Mouse (Mus musculus) adrenal gland, postnatal 14 days (tissue): ENCODE results near the gene Gns. TPM values are rescaled to one million over a fixed set of nuclear protein-coding genes. Genes with fewer than 3 reads are reported as not detected.
A peak's percentile ranks its signal among the peaks of the same experiment; 100 is the strongest.

Experiments used
- DNase-seq: peaks from one replicate; pipeline ENCODE4 v3.0.0; 2021; ENCODE audit warnings: mixed read lengths
- total RNA-seq: library from RNA; stranded (reverse); gene quantifications from 2 replicates; pipeline ENCODE4 v1.2.3, GENCODE M21; 2021

The Gns gene
- total RNA-seq, 1 experiment from 2014 or later, result 126 TPM

GRCm38 (mm10) chr10:121429981-121430682 is 65.2 kb downstream of the Gns start:
- DNase-seq, result peak; percentile 57

GRCm38 (mm10) chr10:121430764-121431540 is 66.1 kb downstream of the Gns start:
- no peak for DNase-seq

DNA sequence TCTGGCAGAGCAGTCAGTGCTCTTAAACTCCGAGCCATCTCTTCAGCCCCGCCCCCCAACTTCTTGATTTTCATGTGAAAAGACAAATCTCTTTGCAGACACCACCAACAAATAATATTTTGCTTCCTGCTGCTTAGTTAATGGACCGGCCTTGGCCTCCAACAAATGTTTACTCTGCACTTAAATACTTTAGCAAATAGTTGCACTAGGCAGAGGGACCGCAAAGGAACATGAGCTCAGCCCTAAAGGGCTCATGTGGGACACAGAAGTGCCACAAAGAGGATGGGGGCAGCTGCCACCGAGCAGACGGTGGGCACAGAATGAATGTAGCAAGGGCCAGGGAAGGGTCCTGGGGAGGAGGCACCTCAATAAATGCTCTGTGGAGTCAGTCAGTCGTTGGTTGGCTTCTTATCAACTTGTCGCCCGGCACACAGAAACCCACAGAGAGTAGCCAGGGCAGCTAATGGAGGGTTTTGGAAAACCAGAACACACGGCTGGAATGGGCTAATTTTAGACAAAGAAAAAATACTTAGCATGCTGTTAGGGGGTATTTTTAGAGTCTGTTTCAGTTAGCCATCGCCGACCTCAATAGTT is 67.2 kb downstream of the Gns start:
- DNase-seq, result no peak

DNA sequence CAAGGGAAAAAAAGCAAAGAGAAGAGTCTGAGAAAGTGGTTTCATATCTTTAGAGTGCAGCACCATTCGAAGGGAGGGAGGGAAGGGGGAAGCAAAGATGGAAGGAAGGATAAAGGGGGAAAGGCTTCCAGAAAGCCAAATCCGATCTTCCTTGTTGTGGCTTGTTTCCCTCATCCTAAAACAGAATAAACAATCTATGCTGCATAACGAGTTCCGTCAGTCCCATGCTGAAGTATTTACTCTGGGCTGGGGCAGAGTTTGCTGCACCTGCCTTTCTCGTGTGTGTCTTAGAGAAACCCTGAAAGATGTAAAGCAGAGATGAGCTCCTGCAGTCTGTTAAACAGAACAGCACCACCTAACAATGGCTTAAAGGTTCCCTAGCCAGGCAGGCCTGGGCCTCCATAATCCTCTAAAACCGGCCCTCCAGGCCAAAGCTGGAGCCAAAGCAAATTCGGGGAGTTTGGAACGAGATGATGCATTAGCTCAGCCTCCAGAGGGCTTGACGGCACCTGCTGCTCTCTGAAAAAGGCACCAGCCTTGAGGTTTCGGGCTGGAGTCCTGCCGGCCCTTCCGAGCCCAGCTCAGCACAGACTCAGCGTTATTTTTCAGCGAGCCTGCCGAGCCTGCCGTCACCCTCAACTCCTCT is 67.9 kb downstream of the Gns start:
- DNase-seq, result no peak

DNA sequence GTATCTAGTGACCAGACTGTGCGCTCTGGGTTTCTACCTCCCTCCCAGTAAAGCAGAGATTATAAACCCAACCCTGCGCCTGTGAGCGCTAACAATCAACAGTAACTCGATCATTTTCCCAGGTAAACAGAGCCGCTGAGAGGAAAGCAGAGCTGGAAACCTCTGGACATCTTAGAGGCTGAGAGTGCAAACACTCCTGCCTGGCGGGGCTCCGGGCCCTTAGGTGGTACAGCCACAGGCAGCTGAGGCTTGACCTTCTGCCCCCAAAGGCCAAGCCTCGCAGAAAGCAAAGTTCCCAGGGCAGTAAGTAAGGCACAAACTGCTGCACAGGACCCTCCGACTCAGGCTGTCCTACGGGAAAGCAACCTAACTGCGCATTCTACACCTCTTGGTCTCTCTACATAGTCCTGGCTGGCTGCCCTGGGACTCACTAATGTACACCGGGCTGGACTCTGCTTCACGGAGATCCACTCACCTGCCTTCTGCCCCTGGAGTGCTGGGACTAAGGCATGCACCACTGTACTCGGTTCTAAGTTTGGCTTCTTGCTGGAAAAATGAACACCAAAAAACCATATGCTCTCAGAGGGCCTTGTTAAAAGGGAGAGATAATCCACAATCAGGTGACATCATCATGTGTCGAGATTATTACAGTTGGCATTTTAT is 69.7 kb downstream of the Gns start:
- no peak for DNase-seq

- peak; percentile 70 for DNase-seq
Measured at GRCm38 (mm10) chr10:121435546-121436257, 70.8 kb downstream of the Gns start.

- DNase-seq, result no peak
Measured at GRCm38 (mm10) chr10:121436258-121436645, 71.4 kb downstream of the Gns start.

DNA sequence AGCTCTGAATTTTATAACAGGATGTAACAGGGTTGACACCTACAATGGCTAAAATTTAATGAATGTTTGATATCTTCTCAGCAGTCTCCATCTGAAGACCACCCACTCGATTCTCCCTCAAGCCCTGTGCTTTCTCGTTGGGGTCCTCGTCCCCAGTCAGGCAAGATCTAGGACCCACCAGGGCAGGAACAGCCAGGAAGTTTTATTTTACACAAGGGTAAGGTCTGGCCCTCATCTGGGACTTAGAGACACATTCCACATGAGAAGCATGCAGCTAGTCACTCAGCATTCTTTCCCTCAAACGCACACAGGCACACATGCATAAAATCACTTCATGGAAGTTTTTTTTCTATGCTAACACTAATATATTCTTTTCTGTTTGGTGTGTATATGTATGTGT is 71.8 kb downstream of the Gns start:
- no peak for DNase-seq

- DNase-seq, result no peak
Measured at GRCm38 (mm10) chr10:121438109-121438508, 73.2 kb downstream of the Gns start.

DNA sequence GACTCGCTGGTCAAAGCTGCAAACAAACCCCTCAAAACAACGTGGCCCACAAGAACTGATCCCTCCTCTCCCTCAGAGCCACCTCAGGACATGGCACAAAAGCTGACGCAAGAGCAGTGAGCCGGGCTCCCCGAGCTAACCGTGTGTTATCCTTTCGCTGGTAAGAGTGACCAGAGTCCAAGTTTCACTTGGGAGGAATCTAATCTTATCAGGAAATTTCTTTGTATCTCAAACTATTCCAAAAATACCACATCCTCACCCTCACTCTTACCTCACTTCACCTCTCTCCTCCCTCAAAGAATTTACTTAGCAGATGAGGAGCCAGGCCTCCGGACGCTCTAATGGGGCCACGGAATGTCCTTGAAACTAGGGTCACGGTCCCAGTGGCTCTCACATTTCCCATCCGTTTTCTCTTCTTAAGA is 74.4 kb downstream of the Gns start:
- no peak for DNase-seq

GRCm38 (mm10) chr10:121443791-121444190 is 78.9 kb downstream of the Gns start:
- peak; percentile 66 for DNase-seq

- DNase-seq, result no peak
Measured at GRCm38 (mm10) chr10:121444198-121444597, 79.3 kb downstream of the Gns start.

GRCm38 (mm10) chr10:121445808-121446207 is 80.9 kb downstream of the Gns start:
- DNase-seq, result no peak

Other genes starting within 250 kb of the Gns start
- 3.9 and 4.2 TPM in 2 replicates for gene Tbc1d30, start 13.8 kb upstream of the Gns start, total RNA-seq
- 40.1 and 41.1 TPM in 2 replicates for gene Rassf3, start 111.3 kb downstream of the Gns start, total RNA-seq
- 37.3 and 39.5 TPM in 2 replicates for gene Tbk1, start 221.7 kb downstream of the Gns start, total RNA-seq